Mouse (Mus musculus): ENCODE measurements around the gene Tbc1d23. TPM values are rescaled to one million over a fixed set of nuclear protein-coding genes. Genes with fewer than 3 reads are reported as not detected.
"Not testable (repeated sequence)": the region's sequence is repeated elsewhere in the genome, so short reads cannot be mapped to it uniquely, and the experiment has no call there.

Tbc1d23 gene
- total RNA-seq, 2 experiments from 2014 or later, result 16.6 to 19.6 TPM

DNA sequence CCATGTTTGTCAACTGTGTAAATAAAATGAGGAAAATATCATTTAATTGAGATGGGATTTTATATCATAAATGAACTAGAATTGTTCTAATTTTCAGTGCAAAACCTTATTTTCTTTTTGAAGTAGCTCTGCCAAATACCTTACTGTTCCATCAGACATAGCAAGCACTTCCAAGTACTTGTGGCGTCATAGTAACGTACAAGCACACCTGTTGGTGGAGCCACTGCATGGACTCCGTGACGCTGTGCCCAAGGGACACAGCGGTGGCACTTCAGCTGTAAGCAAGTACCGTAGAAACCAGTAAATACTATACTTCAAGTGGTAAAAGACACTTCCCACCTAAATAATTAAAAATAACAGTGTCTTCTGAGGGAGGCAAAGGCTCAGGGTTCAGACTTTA, 10.9 kb downstream of the Tbc1d23 start:
- no peak for DNase-seq (ENCODE audit: low spot score)

DNA sequence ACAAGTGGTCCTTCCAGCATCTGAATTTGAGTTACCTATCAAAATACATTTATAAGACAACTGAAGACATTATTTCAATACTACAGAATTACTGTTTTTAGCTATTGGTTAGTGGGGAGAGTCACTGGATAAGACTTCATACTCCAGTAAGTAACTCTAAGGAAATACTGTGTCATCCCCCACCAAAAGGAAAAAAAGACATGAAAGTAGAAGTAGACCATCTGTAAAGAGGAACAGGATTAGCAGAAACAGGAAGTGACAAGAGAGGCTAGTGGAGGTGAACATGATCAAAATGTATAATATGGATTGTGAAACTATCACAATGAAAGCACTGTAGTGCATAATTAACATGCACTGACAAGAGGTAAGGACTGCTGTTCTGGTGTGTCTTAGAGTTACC, 15.3 kb downstream of the Tbc1d23 start:
- no peak for DNase-seq (ENCODE audit: low spot score)

DNA sequence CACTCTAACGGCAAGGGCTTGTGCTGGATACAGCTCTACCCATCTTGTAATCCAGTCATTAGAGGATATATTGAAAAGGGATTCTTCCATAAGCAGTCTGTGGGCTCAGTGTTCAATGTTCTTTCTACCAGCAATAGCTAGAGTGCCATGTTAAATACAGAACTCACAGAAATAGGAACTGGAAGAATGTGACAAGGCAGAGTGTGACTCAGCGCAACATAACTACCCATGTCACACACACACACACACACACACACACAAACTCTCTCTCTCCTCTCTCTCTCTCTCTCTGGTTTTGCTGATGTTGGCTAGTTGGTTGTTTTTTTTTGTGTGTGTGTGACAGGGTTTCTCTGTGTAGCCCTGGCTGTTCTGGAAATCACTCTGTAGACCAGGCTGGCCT, 20.3 kb downstream of the Tbc1d23 start:
- no peak for DNase-seq (ENCODE audit: low spot score)

DNA sequence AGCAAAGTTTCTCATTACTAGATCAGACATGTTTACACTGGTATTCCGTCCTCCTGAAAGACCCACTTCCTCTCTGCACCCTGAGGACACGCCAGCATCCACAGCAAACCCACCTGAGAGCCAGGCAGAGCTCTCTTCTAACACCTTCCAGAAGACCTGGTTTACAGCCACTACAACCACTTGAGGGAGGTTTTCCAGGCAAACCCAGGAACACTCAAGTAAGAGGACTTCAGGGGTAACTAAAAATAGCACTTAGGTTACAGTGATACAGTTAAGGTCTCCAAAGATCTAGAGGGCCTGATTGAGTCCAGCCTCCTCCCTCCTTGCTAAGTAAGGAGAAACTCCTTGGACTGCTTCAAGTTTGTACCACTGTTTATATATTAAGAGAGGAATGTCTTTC, 23.0 kb downstream of the Tbc1d23 start:
- DNase-seq (ENCODE audit: low spot score), result no peak

DNA sequence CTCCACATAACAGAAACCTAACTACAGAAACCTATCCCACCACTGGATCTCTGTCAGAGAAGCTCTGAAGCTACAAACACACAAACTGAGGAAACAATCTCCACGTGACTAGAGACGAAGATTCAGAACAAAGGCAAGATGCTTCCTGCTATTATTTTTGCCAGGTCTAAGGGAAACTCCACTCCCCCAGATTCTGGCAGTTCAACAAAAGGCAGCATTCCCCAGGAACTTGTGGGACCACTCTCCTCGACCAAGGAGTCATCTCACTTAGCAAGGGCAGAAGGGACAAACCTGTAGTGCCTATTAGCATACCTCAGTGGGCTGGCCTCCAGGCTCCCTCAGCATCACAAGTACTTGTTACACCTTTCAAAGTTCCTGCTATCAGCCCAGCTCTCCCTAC, 34.0 kb downstream of the Tbc1d23 start:
- no peak for DNase-seq (ENCODE audit: low spot score)

DNA sequence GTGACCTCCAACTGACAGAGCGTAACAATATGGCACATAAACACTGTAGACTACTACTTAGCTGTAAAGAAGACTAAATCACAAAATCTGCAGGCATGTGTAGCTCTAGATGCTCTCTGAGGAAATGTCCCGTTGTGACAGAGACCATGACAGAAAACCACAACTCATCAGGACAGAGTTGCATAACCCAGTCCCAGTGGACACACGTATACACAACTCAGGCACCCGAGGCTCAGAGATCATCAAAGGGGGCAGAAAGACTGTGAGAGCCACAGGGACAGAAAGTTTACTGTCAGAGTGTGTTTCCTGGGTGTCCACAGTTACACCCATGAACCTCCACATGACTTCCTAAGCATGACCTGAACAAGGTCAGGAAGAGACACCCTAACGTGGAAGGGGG, 34.7 kb downstream of the Tbc1d23 start:
- no peak for DNase-seq (ENCODE audit: low spot score)

DNA sequence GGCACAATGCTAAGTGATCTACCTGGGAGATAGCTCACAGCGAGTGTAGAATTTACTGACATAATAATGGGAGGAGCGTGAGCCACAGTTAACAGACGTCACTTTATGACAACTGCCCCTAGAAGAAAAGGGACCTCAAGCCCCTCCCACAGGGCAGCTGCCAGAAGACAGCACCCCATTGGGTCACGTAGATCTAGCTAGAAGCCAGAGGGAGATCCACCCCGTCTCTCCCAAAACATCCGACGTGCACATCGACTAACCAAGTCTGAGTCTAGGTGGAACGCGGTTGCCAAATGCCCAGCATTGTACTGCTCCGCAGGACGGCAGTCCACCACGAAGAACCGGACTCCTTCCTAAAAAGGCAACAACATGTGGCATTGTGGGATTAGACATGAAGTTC, 40.1 kb downstream of the Tbc1d23 start:
- no peak for DNase-seq (ENCODE audit: low spot score)

DNA sequence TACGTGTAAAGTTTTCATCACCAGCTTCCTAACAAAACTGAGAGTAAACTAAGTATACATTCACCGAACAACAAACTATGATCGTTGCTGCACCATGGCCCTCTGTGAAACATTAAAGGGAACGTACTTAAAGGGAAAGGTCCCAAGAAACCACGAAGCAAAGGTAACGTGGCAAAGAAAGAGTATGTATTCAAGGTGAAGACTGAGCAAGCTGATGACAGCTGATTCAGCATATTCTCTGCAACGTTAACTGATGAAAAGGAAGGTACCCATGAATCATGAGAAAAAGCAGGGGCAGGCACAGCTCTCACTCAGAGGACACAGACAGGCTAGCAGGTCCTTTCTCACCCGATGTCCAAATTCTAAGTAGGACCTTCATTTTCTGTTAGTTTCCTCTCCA, 40.9 kb downstream of the Tbc1d23 start:
- no peak for DNase-seq (ENCODE audit: low spot score)

DNA sequence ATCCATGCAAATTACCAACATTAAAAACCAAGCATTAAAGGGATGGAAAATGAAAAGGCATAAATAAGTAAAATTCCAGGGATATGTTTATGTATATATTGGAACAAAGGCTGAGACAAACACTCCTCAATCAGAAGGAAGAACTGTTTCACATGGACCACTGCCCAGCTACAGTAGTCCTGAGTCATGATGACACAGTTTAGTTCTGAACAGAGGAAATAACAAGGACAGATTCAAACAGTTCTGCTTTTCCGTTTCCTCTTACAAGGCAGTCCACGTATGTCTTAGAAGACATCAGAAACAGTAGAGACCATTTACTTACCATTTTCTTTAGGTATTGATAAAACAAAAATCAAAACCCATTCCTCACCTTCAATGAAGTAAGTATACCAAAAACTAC, 41.8 kb downstream of the Tbc1d23 start:
- DNase-seq (ENCODE audit: low spot score), result no peak

DNA sequence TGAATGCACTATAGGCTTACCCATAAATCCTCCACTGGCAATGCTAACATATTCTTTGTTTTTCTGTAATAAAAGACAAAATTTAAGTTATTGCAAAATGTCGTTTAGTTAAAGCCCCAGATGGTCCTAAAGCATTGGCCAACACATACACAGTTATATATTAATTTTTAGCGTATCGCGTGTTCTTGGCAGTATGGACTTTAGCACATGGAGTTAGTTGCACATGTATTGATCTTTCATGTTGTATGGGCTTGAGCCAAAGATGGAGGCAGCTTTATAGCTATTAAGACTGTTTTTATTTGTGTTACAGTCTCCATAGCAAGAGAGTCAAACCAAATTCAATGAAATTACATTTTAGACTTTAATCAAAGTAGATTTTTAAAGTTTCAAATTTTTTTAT, 44.7 kb downstream of the Tbc1d23 start:
- DNase-seq (ENCODE audit: low spot score), result no peak

DNA sequence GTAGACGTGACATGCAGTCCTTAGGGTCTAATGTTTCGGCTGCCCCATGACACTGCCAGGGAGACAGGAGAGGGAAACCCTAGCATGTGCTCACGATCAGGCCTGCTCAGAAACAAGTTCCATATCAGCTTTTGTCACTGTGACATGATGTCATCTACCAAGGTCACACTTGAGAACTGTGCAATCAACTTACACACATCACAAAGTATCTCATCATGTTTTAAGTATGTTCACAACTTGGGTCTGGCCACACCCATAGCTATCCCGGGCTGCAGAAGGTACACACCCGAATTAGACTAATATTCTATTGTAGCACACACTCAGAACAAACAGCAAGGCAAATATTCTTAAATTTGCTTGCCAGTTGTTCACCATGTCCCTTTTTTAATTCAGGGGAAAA, 49.3 kb downstream of the Tbc1d23 start:
- no peak for DNase-seq (ENCODE audit: low spot score)

DNA sequence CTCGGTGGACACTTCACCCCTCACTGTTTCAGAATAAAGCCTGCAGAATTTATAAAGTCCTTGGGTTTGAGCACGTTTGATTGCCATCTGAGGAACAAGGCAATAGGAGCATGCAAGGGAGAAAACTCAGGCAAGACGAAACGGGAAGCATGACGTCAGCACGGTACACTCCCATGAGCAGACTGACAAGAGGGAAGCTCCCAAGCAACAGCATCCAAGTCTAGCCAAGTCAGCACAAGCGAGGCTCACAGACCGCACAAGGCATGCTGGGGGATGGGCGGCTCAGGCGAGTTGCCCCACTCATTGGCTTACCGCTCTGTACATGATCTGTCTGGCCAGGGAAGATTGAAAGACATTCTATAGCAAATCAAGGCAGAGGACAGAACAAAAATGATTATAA, 50.1 kb downstream of the Tbc1d23 start:
- DNase-seq (ENCODE audit: low spot score), result peak; percentile 34

DNA sequence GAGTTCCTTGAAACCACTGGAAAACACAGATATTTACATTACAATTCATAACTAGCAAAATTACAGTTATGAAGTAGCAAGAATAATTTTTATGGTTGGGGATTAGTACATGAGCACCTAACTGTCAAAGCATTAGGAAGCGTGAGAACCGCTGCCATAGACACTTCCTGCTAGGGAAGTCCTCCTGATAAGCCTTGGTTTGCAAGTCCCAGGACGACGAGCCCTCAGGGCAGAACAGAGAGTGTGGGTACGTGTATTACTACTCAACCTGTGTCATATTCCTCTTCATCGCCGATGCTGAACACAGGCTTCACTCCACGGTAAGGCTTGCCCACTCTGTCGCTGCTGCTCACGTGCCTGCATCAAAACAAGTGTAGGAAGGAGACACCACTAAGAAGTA, 53.6 kb downstream of the Tbc1d23 start:
- no peak for DNase-seq (ENCODE audit: low spot score)

DNA sequence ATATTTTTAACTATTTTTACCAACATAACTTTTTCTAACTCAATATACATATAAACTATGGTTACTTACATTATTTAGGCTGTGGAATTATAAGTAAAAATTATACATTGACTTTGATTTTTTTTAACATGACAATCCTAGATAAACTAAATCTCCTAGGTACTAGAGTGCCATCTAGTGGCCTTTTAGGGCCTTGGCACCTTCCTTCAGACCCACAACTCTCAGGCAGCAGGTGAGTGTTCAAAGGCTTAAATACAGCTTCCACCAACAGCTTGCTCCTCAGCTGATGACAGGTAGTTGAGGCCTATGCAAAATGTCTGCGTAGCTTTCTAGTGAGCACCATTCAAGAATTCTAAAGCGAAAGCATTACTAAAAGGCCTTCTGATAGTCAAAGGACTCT, 54.0 kb downstream of the Tbc1d23 start:
- peak; percentile 34 for DNase-seq (ENCODE audit: low spot score)

DNA sequence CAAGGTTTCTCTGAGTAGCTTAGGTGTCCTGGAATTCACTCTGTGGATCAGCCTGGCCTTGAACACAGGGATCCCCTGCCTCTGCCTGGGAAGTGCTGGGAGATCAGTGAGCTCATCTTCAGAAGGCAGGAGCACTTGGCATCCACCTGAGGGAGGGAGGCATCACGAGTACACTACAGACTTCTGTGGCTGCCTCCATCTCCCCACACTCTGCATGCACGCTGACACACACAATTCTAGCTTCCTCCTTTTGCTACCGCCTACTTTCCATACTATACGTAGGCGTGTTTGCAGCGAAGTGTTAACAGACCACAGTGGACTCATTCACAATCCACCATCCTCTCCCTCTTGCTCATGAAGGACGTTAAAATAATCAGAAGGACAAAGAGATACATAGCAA, 55.0 kb downstream of the Tbc1d23 start:
- no peak for DNase-seq (ENCODE audit: low spot score)

DNA sequence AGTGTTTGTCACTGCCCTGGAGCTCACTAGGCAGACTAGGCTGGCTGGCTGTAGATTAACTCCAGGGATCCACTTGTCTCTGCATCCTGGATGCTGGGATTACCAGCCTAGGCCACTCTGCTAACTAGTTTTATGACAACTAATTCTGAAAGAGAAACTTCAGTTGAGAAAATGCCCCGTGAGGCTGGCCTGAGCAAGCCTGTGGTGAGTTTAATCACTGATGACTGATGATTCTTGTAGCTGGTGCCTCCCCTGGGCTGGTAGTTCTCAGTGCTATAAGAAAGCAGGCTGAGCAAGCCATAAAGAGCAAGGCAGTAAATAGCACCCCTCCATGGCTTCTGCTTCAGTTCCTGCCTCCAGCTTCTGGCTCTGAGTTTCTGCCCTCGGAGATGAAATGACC, 55.6 kb downstream of the Tbc1d23 start:
- no peak for DNase-seq (ENCODE audit: low spot score)

DNA sequence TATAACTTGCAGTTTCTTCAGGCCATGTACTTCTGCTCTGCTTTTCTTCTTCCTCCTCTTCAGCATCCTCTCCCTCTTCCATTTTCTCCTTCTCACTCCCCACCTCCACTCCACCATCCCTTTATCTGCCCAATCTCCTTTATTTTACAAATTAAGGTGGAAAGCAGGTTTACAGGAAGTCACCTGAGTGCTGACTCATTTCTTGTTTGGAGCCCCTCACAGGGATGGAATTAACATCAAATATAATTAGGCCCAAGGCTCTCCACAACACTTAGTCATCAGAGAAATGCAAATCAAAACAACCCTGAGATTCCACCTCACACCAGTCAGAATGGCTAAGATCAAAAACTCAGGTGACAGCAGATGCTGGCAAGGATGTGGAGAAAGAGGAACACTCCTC, 56.8 kb downstream of the Tbc1d23 start:
- DNase-seq (ENCODE audit: low spot score), result not testable (repeated sequence)

DNA sequence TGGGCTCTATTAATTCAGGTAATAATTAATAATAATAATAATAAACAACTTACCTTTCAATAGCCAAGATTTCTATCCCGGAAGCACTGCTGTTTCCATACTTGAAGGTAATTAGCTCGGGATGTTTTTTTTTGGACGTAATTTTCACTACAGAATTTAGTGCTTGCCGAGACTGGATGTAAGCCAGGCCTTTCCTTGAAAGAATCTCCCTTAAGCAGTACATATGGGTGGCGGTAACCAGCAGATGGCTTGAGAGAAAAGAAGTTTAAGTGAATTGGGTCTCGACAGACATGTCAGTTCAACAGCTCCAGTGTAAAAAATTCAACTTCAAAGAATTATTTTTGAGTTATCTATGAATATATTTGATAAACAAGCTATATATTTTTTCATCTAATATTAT, 59.7 kb downstream of the Tbc1d23 start:
- no peak for DNase-seq (ENCODE audit: low spot score)

DNA sequence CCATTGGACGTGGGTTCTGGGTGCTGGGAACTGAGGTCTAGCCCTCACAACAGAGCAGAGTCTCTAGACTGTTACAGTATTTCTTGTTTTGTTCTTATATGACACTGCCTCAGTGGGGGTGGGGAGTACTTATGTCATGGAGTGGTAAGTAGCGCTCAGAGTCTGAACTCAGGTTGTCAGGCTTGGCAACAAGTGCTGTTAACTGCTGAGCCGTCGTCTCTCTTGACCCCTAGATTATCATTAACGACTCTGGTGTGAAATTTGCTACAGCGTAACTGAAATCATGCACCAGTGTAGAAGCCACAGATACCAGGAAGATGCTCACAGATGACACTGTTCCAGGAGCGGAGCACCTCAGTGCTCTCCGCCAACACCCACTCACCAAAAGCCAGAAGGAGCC, 60.1 kb downstream of the Tbc1d23 start:
- DNase-seq (ENCODE audit: low spot score), result no peak

DNA sequence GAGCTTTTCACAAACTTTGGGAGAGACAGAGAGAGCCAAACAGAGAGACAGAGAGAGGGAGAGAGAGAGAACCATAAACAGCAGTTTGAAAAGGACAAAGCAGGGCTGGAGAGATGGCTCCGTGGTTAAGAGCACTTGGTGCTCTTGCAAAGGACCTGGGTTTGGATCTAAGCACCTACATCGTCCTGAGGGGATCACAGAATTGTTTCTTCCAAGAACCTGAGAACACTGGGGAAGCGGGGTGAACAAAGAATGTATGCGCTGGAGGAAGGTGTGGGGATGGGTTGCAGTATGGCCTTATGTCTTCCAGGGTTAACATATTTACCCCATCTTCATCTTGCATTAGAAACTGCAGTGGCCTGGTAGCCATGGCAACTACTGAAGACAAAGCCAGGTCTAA, 63.1 kb downstream of the Tbc1d23 start:
- no peak for DNase-seq (ENCODE audit: low spot score)

DNA sequence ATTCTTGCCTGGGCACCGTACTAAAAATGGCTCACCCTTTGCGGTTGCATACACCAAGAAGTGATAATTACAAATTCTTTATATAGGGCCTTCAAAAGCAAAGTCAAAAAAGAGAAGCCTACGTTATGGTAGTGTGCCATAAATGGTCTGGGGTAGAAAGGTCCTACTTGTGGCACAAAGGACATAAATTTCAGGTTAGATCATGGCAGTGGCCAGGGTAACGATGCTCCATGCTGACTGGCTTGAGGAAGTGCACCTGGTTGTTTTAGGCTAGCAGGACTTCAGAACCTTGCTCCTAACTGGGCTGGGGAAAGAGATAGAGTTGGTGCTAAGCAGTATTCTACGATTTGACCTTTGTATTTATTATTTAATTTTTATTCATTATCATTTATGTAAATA, 63.8 kb downstream of the Tbc1d23 start:
- DNase-seq (ENCODE audit: low spot score), result no peak

DNA sequence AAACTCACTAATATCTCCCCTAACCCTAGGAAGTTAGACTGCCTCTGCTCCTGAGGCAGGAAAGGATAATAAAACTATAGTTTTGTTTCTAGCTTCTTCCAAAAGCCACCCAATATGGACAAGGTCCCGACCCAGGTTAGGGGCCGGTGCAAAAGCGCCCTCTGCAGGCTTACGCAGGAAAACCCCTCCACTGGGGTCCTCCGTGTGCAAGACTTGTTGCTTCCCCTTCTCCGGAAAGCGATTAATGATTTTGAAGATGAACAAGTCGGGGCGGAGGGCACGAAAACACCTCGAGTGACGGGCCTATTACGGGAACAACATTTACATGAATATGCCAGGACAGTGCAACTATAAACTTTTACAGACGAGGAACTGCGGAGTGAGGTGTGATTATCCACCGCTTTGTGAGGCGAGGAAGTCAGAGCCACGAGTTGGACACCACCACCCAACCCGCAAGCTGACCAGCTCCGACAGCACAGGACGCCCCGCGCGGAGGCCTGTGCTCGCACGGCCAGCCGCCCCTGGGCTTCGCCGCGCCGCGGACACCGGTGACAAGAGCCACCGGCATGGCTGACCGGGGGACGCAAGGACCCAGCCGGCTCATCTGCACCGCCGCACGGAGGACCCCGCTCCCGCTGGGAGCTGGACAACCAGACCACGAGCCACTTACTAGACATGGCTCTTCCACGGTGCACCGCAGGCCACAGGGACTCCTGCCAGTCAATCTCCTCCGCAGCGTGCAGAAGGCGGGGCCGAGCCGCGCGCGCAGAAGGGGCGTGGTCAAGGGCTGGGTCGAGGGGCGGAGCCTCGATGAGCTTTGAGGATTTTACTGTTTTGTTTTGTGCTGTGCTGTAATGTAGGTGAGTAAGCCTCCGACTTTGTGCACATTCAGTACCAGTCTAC, 64.4 kb downstream of the Tbc1d23 start, which contains the start of gene Nit2:
Nit2 (minus strand) TSS at position 731 of the 903 bp plus-strand sequence.
- DNase-seq (ENCODE audit: low spot score), result peak; percentile 94

DNA sequence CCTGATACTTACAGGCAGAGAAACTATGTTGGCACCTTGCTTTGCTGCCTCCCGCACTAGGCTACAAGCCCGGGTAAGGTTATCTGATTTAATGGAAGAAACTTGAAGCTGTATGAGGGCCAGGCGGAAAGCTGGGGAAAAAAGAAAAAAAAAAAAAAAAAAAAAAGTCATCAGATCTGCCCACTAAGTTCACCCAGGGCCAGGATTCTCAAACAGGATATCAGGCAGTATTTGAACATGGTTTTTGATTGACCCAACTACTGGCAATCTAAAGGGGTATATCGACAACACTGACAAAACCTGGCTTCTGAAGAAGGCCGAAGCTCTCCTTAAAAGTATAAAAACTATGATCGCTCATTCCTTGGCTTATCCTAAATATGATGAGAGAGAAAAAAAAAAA, 65.2 kb downstream of the Tbc1d23 start:
- DNase-seq (ENCODE audit: low spot score), result no peak

DNA sequence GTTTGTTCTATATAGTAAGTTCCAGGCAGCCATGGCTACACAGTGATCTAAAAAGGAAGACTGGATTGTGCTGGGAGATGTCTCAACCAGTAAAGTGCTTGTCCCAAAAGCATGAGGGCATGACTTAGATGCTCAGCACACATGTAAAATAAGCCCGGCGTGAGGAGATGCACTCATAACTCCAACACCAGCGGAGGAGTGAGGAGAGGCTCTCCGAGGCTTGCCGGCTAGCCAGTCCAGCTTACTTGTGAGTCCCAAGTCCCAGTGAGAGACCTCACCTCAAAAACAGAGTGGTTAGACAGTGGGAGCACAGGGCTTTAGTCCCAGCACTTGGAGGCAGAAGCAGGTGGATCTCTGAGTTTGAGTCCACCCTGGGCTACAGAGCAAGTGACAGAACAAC, 66.1 kb downstream of the Tbc1d23 start:
- DNase-seq (ENCODE audit: low spot score), result no peak
